Mouse (Mus musculus) spleen, postnatal 10 days (tissue): Measurements from ENCODE around the gene Col6a1.
A peak's percentile ranks its signal among the peaks of the same experiment; 100 is the strongest.

Experiments used
- DNase-seq, 2 experiments: peaks; one replicate each; pipeline ENCODE4 v3.0.0; 2021 to 2022; ENCODE audit warnings: low spot score in 2 of 2

Gene Col6a1

DNA sequence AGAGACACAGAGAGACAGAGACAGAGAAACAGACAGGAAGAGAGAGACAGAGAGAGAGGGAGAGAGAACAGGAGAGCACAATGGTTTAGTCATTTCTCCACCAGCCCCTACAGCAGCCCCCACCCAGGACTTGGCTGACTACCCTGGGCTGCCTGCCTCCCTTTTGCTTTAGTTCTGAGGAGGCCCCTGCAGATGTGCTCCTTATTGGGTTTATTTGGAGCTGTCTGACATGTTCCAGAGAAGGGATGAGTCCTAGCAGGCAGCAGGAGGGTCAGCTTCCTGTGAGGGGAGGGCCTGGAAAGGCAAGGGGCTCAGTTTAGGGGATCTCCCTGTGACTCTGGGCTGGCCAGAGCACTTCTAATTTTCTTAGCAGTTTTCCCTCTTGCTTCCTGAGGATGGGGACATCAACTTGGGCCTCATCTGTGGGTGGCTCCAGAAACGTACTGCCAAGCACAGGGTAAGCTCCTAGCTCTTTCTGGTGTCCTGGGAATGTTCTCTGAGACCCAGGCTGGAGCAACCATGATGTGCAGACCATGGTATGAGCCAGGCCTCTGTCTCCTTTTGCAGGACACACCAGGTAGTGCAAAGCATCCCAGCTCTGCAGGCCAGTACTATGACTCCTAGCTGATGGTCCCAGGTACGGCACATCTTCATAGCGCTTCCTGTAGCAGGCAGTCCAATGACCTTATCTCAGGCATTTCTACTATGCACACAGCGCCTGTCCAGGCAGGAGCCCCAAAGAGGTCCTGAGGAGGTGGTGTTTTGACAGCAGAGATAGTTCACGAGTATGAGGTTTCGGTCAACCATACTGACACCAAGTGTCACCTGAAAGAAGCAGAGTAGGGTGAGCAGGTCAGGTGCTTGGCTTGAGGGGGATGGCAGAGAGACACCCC lies 45.0 kb downstream of the Col6a1 start:
- DNase-seq, result no peak

DNA sequence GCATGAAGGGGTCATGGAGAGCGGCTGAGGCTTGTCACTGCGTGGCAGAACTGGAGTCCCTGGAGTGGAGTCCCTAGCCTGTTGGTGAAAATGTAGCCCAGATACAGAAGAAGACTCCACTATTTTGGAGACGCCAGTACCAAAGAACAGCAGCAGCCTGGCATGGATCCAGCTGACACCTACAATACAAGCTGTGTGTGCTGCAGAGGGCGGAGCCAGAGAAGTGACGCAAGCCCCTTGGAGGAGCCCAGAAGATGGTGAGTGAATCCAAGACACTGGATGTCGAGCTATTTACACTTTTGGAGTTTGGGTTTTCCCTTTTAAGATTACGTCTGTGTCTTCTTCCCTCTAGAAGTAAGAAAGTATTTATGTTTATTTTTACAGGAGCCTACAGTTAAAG lies 47.8 kb downstream of the Col6a1 start:
- no peak for DNase-seq

DNA sequence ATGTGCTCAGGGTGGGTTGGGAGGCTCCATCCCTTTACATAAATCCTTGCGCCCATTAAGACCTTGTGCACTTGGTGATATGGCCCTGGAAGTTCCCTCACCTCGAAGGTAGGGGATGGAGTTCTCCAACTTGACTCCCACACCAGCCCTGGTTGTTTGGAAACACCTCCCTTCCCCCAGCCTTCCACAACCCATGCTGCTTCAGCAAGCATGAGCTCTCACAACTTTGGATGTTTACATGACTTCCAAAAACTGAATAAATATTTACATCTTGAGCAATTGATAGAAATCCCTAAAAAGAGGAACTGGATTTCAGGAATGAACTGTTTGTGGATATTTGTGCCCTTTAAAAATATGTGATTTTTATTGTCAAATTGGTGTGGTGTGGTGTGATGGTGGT lies 50.7 kb downstream of the Col6a1 start:
- no peak for DNase-seq

DNA sequence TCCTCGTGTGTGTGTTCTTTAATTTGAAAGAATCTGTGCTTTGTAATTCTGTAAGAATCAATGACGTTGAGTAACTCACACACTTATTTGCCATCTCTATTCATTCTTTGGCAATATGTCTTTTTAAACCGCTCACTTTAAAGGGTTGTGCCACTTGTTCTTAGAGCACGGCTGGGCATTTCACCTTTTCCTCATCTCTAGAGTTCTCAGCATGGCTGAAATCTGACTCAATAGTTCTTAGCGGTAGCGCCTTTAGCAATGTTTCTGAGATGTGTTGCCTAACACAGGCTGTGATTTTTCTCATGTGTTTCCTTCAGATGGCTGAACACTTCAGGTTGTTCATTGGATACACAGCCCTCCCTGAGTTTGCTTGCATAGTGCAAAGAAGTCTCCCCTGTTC lies 51.4 kb downstream of the Col6a1 start:
- DNase-seq, result no peak

DNA sequence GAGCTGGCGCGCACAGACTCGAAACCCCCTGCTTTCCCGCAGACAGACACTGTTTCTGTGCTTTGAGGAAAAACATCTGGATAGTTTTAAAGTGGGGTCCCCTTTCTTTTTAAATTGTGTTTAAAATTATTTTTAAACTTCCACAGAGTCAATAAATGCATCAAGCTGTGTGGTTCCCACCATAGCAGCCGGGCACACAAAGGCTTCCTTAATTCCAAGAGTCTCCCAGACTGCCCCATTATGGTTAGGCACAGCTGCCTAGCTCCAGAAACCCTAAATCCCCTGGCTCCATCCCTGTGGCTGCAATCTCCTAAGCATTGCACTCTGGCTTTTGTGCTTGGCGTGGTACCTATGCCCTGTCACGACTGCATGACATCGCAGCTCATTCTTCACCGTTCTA lies 54.0 kb downstream of the Col6a1 start:
- DNase-seq, result peak in 1 of 2 experiments; percentile 2

DNA sequence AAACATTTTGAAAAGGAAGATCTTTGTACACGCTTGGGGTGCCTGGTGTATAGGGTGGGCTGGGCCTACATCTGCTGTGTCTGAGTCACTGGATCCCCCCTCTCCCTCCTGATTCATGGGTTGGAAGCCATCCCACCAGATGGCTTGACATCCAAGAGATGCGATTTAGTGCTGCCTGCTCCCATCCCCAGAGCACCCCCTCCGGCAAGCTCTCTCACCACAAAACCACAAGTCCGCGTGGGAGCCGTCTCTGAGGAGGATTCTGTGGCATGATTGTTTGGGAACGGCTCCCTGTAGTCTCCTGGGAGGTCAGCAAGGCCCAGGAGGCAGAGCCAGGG lies 57.1 kb downstream of the Col6a1 start:
- peak in 1 of 2 experiments; percentile 8 for DNase-seq

DNA sequence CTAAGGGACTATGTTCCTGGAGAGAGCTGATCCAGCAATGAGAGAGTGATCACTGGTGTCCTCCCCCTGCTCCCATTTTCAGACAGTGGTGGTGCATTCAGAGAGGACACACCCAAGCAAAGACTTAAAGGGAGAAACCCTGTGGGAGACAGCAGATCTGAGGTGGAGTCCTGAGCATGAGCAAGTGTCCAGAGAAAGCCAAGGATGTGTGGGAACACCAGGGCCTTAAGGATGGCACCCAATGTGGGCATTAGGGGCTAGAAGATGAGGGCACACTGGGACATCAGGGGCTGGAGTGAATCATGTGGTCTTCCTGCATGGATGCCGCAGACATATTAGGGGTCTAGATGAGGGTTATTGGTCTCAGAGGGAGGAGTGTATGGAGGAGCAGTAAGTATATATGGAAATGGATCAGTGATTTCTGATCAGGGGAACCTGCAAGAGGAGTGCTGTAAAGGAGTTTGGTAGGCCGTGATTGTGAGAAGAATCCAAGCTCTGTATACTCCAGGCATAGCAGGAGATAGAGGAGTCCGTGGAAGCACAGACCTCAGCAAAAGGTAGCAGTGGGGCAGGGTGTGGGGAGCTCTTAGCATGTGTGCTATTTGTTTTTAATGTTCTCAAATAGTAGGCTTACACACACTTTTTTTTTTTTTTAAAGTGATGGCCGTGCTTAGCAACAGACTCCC lies 57.6 kb downstream of the Col6a1 start:
- no peak for DNase-seq

DNA sequence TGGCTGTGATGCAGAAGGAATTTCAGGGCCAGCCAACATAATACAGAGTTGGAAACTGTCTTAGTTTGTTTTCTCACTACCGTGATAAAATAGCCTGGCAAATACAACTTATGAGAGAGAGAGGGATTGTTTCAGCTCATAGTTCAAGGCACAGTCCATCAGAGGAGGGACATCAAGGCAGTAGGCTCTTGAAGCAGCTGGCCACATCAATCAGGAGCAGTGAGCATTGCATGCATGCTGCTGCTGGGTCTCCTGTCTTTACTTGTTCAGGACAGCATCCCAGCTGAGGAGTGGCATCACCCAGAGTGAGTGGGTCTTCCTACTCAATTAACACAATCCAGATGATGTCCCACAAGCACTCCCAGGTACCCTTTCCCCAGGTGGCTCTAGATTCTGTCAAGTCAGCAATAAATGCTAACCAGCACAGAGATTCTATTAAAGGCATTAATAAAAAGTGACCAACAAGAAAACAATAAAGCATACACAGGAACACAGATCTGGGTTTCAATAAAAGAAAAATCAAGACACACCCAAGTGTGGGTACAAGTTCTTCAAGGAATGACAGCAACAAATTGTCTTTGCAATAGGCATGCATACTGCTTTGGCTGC lies 58.7 kb downstream of the Col6a1 start:
- DNase-seq, result no peak

DNA sequence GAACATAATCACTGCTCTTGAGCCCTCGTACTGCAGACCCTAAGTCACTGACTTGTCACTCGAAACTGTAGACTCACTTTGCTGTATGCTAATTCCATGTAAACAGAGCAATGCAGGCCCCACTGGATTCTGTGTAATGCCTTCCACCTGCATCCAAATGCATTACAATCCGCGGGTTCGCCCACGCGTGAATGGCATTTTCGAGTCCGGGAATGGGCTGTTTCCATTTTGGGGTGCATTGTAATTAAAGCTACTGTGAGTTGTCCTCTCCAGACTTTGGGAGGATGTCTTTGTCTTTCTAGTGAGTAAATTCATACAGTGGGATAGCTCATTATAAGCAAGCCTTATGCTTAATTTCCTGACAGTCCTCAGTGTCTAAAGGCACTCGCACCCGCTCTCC lies 60.4 kb downstream of the Col6a1 start:
- peak in 1 of 2 experiments; percentile 5 for DNase-seq

DNA sequence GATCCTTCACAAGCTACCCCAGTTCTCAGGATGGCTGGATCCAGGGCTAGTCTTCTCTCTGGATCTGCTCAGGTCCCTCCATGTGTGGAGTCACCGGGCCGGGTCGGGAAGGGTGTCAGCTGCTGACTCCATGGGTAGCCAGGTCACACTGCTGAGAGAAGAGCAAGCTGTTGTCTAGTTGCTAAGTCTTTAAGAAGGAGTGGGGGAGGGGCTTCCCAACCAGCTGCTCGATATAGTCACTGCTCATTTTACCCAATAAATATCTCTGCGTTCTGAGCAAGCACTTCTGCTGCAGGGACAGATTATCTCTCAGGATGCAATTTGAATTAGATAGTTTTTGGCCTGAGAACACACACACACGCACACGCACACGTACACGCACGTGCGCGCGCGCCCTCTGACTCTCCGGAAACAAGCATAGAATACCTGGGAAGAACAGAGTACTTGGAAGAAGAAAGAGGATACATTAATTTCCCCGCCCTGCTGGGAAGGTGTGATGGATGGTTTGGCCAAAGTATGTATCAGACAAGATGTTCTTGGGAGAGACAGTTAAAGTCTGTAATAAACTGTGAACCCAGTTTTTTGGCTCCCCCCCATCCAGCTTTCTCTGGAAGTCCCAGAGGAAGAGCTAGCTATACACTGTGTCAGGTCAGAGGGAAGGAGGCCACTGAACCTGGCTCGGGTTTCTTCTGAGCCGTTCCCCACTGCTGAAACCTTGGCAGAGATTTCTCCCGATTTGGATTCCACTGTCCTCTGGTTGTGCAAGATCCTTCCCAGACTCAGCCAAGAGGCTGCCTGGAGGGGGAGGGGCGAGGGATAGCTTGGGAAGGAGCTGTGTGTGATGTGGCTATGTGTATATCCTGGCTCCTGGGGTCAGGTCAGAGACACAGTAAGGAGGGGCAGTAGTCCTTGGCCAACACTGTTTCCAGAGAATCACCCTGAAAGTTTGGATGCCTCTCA lies 61.5 kb downstream of the Col6a1 start:
- DNase-seq, result no peak
